Mouse (Mus musculus): ENCODE measurements at regions not wholly inside any gene's neighbourhood (a gene's known extent, or its start where the extent isn't known, plus 50 kb on each side); places are given as distances from the start of the nearest gene placed in this dataset.

GRCm38 (mm10) chr12:78077285-78077684 lies 116.8 kb upstream of the Gm6657 start:
- TF ChIP-seq HCFC1 (IDR thresholded peaks at IDR 0.05; ENCODE audit: borderline replicate concordance, insufficient read depth, low read length): no peak
- TF ChIP-seq ZNF384 (IDR thresholded peaks at IDR 0.05; ENCODE audit: low read depth, low read length): no peak
